Mouse (Mus musculus) B cell, adult 62 days (primary cell): ENCODE measurements around the gene Pkp3. TPM values are rescaled to one million over a fixed set of nuclear protein-coding genes. Genes with fewer than 3 reads are reported as not detected.

Source experiments
- total RNA-seq: library from RNA; stranded (reverse); gene quantifications from 4 replicates; pipeline ENCODE4 v1.2.4, GENCODE M21; 2023

Pkp3 gene
- total RNA-seq: 21.8 to 29.7 TPM (median 25.9 TPM) in 4 replicates

GRCm38 (mm10) chr7:141077841-141078240, at the start of gene Pkp3:
Gene Pkp3 (plus strand): TSS chr7:141078218.

GRCm38 (mm10) chr7:141028831-141029230, 49.2 kb upstream of the Pkp3 start, which contains the start of gene Gm17387:
Gene Gm17387 (plus strand): TSS chr7:141029131.

GRCm38 (mm10) chr7:141060426-141061242, 17.4 kb upstream of the Pkp3 start, which contains the start of gene B4galnt4:
Gene B4galnt4 (plus strand): TSS chr7:141061104.

GRCm38 (mm10) chr7:141099911-141100691, 22.1 kb downstream of the Pkp3 start, which contains the start of gene Sigirr:
Gene Sigirr (minus strand): TSS chr7:141100572.

GRCm38 (mm10) chr7:141117636-141118035, 39.6 kb downstream of the Pkp3 start, which contains the start of gene Ano9:
Gene Ano9 (minus strand): TSS chr7:141117806.

GRCm38 (mm10) chr7:141122245-141122644, 44.2 kb downstream of the Pkp3 start, which contains the start of gene Ptdss2:
Gene Ptdss2 (plus strand): TSS chr7:141122382.

Other genes with a start within 250 kb of the Pkp3 start
- gene Urah, start 243.2 kb upstream of the Pkp3 start, total RNA-seq: not detected in 4 replicates
- gene Scgb1c1, start 232.7 kb upstream of the Pkp3 start, total RNA-seq: not detected in 4 replicates
- gene Odf3, start 230.4 kb upstream of the Pkp3 start, total RNA-seq: not detected in 4 replicates
- gene Gm45785, start 221.9 kb upstream of the Pkp3 start, total RNA-seq: not detected in 4 replicates
- gene Ric8a, start 221.3 kb upstream of the Pkp3 start, total RNA-seq: 93.4 to 117 TPM (median 99.1 TPM) in 4 replicates
- 18.9 to 23.9 TPM (median 22.0 TPM) in 4 replicates for gene Bet1l, start 220.6 kb upstream of the Pkp3 start, total RNA-seq
- gene Psmd13, start 196.2 kb upstream of the Pkp3 start, total RNA-seq: 76.1 to 84.1 TPM (median 77.2 TPM) in 4 replicates
- gene Sirt3, start 195.9 kb upstream of the Pkp3 start, total RNA-seq: 7.3 to 10.8 TPM (median 8.6 TPM) in 4 replicates
- gene Cox8b, start 177.8 kb upstream of the Pkp3 start, total RNA-seq: not detected in 4 replicates
- gene Nlrp6, start 157.3 kb upstream of the Pkp3 start, total RNA-seq: not detected in 4 replicates
- 15.9 to 23.8 TPM (median 18.4 TPM) in 4 replicates for gene Pgghg, start 136.8 kb upstream of the Pkp3 start, total RNA-seq
- not detected in 4 replicates for gene Ifitm5, start 127.9 kb upstream of the Pkp3 start, total RNA-seq
- gene Gm45717, start 122.3 kb upstream of the Pkp3 start, total RNA-seq: not detected in 4 replicates
- 10.4 to 16.2 TPM (median 12.9 TPM) in 4 replicates for gene Ifitm2, start 122.2 kb upstream of the Pkp3 start, total RNA-seq
- 1.2 TPM in 1 of 4 replicates, not detected in the others for gene Ifitm1, start 111.0 kb upstream of the Pkp3 start, total RNA-seq
- 3.2 to 7.5 TPM (median 4.5 TPM) in 4 replicates for gene Ifitm3, start 67.4 kb upstream of the Pkp3 start, total RNA-seq
- gene Ifitm6, start 60.3 kb upstream of the Pkp3 start, total RNA-seq: 1.6 to 1.9 TPM in 2 of 4 replicates, not detected in the others
- not detected in 4 replicates for gene Gm17387, start 49.1 kb upstream of the Pkp3 start, total RNA-seq
- gene B4galnt4, start 17.1 kb upstream of the Pkp3 start, total RNA-seq: not detected in 4 replicates
- 32.1 to 49.7 TPM (median 39.6 TPM) in 4 replicates for gene Sigirr, start 22.4 kb downstream of the Pkp3 start, total RNA-seq
- not detected in 4 replicates for gene Ano9, start 39.6 kb downstream of the Pkp3 start, total RNA-seq
- 8.0 to 9.8 TPM (median 9.4 TPM) in 4 replicates for gene Ptdss2, start 44.2 kb downstream of the Pkp3 start, total RNA-seq
- gene Rnh1, start 94.6 kb downstream of the Pkp3 start, total RNA-seq: 61.9 to 82.6 TPM (median 69.3 TPM) in 4 replicates
- 23.0 to 30.6 TPM (median 27.5 TPM) in 4 replicates for gene Hras, start 115.8 kb downstream of the Pkp3 start, total RNA-seq
- 6.4 to 9.6 TPM (median 7.2 TPM) in 4 replicates for gene Lrrc56, start 115.9 kb downstream of the Pkp3 start, total RNA-seq
- 3.9 to 5.0 TPM (median 4.8 TPM) in 4 replicates for gene Lmntd2, start 135.9 kb downstream of the Pkp3 start, total RNA-seq
- gene Rassf7, start 137.6 kb downstream of the Pkp3 start, total RNA-seq: 8.9 to 16.1 TPM (median 13.3 TPM) in 4 replicates
- 147 to 159 TPM (median 152 TPM) in 4 replicates for gene Phrf1, start 150.6 kb downstream of the Pkp3 start, total RNA-seq
- 33.8 to 42.4 TPM (median 37.0 TPM) in 4 replicates for gene Irf7, start 188.3 kb downstream of the Pkp3 start, total RNA-seq
- not detected in 4 replicates for gene Cdhr5, start 198.6 kb downstream of the Pkp3 start, total RNA-seq
- not detected in 4 replicates for gene Sct, start 200.9 kb downstream of the Pkp3 start, total RNA-seq
- not detected in 4 replicates for gene Drd4, start 213.8 kb downstream of the Pkp3 start, total RNA-seq
- gene Deaf1, start 249.5 kb downstream of the Pkp3 start, total RNA-seq: 33.5 to 54.6 TPM (median 42.7 TPM) in 4 replicates
- 15.2 to 22.8 TPM (median 16.4 TPM) in 4 replicates for gene Tmem80, start 249.5 kb downstream of the Pkp3 start, total RNA-seq